Mouse (Mus musculus): ENCODE data around the gene Eif1ad.

Eif1ad gene

GRCm38 (mm10) chr19:5419630-5420029, 53.1 kb downstream of the Eif1ad start:
- no peak for DNase-seq (ENCODE audit: low spot score)

GRCm38 (mm10) chr19:5420579-5420978, 54.0 kb downstream of the Eif1ad start:
- no peak for DNase-seq (ENCODE audit: low spot score)

Data from T-cell, adult 2 months (primary cell).